Mouse (Mus musculus): ENCODE results near the gene Zswim7. TPM values are rescaled to one million over a fixed set of nuclear protein-coding genes. Genes with fewer than 3 reads are reported as not detected.
A peak's percentile ranks its signal among the peaks of the same experiment; 100 is the strongest.

The Zswim7 gene
- total RNA-seq, 2 experiments from 2014 or later: 17.6 to 17.7 TPM

DNA sequence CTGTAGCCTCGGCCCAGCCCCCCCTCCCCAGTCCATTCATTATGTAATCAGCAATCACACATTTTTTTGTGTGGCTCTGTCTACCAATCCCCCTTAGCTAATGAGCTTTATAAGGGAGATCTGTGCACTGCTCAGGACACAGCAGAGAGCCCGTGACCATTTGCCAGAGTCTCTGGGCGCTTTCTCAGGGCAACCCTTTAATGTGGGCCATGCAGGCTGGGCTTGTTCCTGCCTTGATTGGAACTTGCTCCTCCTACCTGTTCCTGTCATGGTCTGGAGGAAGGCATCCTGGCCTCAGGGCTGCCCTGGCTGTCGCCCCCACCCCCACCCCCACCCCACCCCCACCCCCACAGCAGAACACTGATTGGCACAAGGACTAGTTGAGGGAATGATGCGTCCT is 22.0 kb downstream of the Zswim7 start:
- DNase-seq (ENCODE audit: low spot score in 2 of 2): no peak

GRCm38 (mm10) chr11:62253380-62253779 is 27.8 kb downstream of the Zswim7 start:
- DNase-seq (ENCODE audit: low spot score in 2 of 2): no peak

DNA sequence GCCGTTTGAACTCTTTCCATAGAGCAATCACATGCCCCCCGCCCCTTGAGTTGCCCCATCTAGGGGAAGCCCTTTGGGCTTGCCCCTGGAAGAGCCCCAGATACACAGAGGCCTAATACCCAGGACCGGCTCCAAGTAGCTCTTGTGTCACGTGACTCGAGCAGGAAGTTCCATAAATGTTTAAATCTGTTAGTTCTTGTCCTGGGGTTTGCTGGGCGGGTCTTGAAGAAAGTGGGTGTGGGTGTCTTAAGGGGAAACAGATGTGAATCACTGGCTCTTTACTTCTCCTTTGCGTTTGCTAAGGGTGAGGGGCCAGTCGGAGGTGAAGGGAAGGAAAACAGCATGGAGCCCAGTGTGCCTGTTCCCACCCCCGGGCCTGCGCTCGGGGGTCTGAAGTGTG is 30.1 kb downstream of the Zswim7 start:
- no peak for DNase-seq (ENCODE audit: low spot score in 2 of 2)

- peak in 1 of 2 experiments; percentile 52 for DNase-seq (ENCODE audit: low spot score in 2 of 2)
These were observed 31.7 kb downstream of the Zswim7 start for GRCm38 (mm10) chr11:62249266-62250037.

- peak; percentile 58 to 73 for DNase-seq (ENCODE audit: low spot score in 2 of 2)
These were observed 32.6 kb downstream of the Zswim7 start, which contains the start of gene Adora2b for GRCm38 (mm10) chr11:62248401-62249244. Gene Adora2b, plus strand, starts transcription at chr11:62248984.

GRCm38 (mm10) chr11:62247759-62248400 is 33.3 kb downstream of the Zswim7 start:
- DNase-seq (ENCODE audit: low spot score in 2 of 2): no peak

DNA sequence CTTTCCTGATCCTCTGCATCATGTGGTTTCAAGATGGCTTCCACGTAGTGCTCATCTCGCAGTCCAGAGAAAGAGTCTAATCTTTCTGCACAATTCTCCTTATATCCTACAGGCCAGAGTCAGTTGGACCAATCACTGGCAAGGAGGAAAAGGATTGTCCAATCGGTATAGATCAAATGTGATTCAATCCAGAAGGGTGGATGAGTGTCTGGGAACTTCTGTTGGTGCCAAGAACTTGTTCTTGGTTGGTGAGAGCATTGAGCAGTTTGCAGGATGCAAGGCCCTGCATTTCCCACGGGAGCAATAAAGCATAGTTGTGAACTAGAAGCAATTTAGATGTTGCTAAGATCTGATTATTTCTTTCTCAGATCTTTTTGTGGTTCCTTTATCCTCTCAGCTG is 36.7 kb downstream of the Zswim7 start:
- DNase-seq (ENCODE audit: low spot score in 2 of 2): no peak

- DNase-seq (ENCODE audit: low spot score in 2 of 2): no peak
These were observed 37.3 kb downstream of the Zswim7 start for GRCm38 (mm10) chr11:62243871-62244270.

- DNase-seq (ENCODE audit: low spot score in 2 of 2): no peak
These were observed 40.4 kb downstream of the Zswim7 start for GRCm38 (mm10) chr11:62240631-62241261.

DNA sequence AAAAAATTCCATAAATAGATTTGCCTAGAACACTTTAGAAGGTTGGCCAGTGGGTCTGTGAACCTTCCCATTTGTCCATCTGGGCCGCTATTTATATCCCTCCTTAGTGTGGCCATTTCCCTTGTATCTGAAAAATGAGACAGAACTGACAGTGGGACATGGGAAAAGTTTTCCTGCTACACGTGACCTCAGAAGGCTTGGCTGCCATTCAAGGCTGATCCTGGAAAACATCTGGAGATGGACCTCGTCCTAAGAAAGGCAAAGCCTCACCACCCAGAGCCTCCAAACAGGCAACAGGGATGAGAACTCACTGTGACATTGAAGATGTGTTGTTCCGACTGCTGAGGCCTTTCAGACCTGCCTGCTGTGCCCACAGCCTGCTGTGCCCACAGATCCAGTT is 56.4 kb downstream of the Zswim7 start:
- DNase-seq (ENCODE audit: low spot score in 2 of 2): no peak

- no peak for DNase-seq (ENCODE audit: low spot score in 2 of 2)
These were observed 57.2 kb downstream of the Zswim7 start for GRCm38 (mm10) chr11:62223962-62224361.

- no peak for DNase-seq (ENCODE audit: low spot score in 2 of 2)
These were observed 57.8 kb downstream of the Zswim7 start for GRCm38 (mm10) chr11:62223416-62223815.

- DNase-seq (ENCODE audit: low spot score in 2 of 2): no peak
These were observed 60.2 kb downstream of the Zswim7 start for GRCm38 (mm10) chr11:62220756-62221510.

DNA sequence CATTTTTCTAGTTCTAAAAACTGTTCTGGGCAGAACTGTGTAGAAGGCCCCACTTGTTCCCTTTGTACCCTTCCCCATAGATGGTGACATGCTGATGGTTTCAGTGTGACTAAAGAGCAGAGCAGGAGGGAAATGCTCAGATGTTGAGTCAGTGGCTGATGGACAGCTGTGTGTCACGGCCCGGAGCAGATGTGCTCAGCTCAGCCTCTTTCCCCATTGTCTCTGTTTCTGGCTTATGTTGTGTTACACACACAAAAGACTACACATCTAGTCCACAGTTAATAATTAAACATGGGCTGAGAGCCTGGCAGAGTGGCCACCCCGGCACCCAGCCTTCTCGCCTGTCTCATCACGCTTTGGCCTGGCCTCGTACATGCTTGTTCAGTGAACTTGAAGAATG is 63.4 kb downstream of the Zswim7 start:
- DNase-seq (ENCODE audit: low spot score in 2 of 2): no peak

Other genes starting within 250 kb of the Zswim7 start
- gene Adora2b, start 32.4 kb downstream of the Zswim7 start, total RNA-seq (2021): 1 to 10 TPM; 8.6 to 9.0 TPM
- 10 to 100 TPM; 73.9 to 86.6 TPM for gene Ttc19, start 98 bp upstream of the Zswim7 start, total RNA-seq (2021)
- 1 to 10 TPM; 7.0 to 7.6 TPM for gene Pigl, start 177.1 kb upstream of the Zswim7 start, total RNA-seq (2021)
- gene Ncor1, start 177.2 kb upstream of the Zswim7 start, total RNA-seq (2021): 100 to 1,000 TPM; 250 to 284 TPM